Mouse (Mus musculus): Measurements from ENCODE around the gene Dtnb.

- TF ChIP-seq CTCF (IDR thresholded peaks at IDR 0.05; ENCODE audit: borderline replicate concordance, control insufficient read depth, extremely low read depth, insufficient read depth, low read length, poor library complexity) (no peak), POLR2A (IDR thresholded peaks at IDR 0.05; ENCODE audit: control insufficient read depth, extremely low read depth, insufficient read depth, low read length, poor library complexity) (no peak)
These were observed 1.3 kb upstream of the Dtnb start for GRCm38 (mm10) chr12:3570711-3571400.
